Mouse (Mus musculus) G1E (cell line): Measurements from ENCODE around the gene Mon1a.

ENCODE experiments used
- CTCF ChIP-seq: IDR thresholded peaks from 2 replicates; pipeline ENCODE4 v1.5.1; 2012; ENCODE audit warnings: low read depth, low read length, inconsistent platforms, mixed read lengths
- GATA1 ChIP-seq: IDR thresholded peaks from 2 replicates; pipeline ENCODE4 v1.6.1; 2012; ENCODE audit warnings: borderline replicate concordance, low read length, inconsistent platforms, mixed read lengths
- GATA2 ChIP-seq: IDR thresholded peaks from 2 replicates; pipeline ENCODE4 v1.6.1; 2012; ENCODE audit warnings: low read depth, low read length, inconsistent platforms, borderline replicate concordance
- POLR2AphosphoS5 ChIP-seq: IDR thresholded peaks from 2 replicates; pipeline ENCODE4 v1.6.1; 2012; ENCODE audit warnings: low read depth, low read length, inconsistent platforms; ENCODE audit not compliant: insufficient replicate concordance
- TAL1 ChIP-seq: conservative IDR thresholded peaks from 2 replicates; pipeline ENCODE4 v1.6.1; 2012; ENCODE audit warnings: low read depth, low read length, inconsistent platforms, mixed read lengths

GRCm38 (mm10) chr9:107872350-107873098 is 15.4 kb upstream of the Mon1a start:
- TF ChIP-seq CTCF, result no peak
- no peak for TF ChIP-seq TAL1
- no peak for TF ChIP-seq GATA1
- no peak for TF ChIP-seq GATA2
- no peak for TF ChIP-seq POLR2AphosphoS5
